8 mouse cellular contexts compared by ENCODE assay signal in the genomic region with DNA sequence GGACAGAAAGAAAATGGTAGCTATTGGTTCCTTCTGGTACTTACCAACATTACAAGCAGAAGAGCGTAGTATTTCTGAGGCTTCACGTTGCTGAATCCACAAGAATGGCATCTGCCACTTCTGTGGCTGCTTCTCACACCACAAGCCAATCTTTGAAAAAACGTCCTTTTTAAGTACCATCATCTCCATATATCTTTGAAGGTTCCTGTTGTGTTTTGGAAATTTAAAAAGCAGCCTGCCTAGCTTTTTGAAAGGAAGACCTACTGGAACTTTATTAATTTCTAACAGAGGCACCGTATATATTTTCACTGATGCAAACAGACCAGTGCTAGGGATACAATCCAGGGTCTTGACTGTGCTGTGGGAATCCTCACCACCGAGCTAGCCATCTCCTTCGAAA. TPM values are rescaled to one million over a fixed set of nuclear protein-coding genes. Genes with fewer than 3 reads are reported as not detected.
DNase-seq lines count a peak whose midpoint lies in the region; ATAC-seq and TF ChIP-seq lines count a peak whose summit lies in the region.

No protein-coding gene starts in this region.

- peaks cover 22% of the 10 kb centered on the region for H3K4me1 ChIP-seq in heart, embryonic 12.5 days (replicated peaks)
- peaks cover 34% of the 10 kb centered on the region for H3K4me1 ChIP-seq in G1E (ENCODE audit: insufficient read depth, low read depth, low read length)
- no peaks in the 10 kb centered on the region for H3K4me1 ChIP-seq in hindbrain, embryonic 11.5 days (replicated peaks; ENCODE audit: control insufficient read depth, insufficient read depth, low read length)
- peaks cover 28% of the 10 kb centered on the region for H3K4me1 ChIP-seq in midbrain, embryonic 12.5 days

- H3K9me3 ChIP-seq in heart, embryonic 12.5 days (replicated peaks), result no peaks in the 10 kb centered on the region
- H3K9me3 ChIP-seq in G1E (replicated peaks), result no peaks in the 10 kb centered on the region
- H3K9me3 ChIP-seq in hindbrain, embryonic 11.5 days (ENCODE audit: control insufficient read depth, low read length), result no peaks in the 10 kb centered on the region
- H3K9me3 ChIP-seq in midbrain, embryonic 12.5 days, result no peaks in the 10 kb centered on the region

- peak overlapping the region; percentile 80 for H3K4me3 ChIP-seq in heart, embryonic 12.5 days
- H3K4me3 ChIP-seq in G1E (ENCODE audit: low read depth, low read length), result peak overlapping the region; percentile 88
- peak overlapping the region; percentile 53 for H3K4me3 ChIP-seq in hindbrain, embryonic 11.5 days (ENCODE audit: low read depth, low read length)
- peak overlapping the region; percentile 62 for H3K4me3 ChIP-seq in midbrain, embryonic 12.5 days

- peak overlapping the region; percentile 91 for H3K9ac ChIP-seq in heart, embryonic 12.5 days
- H3K9ac ChIP-seq in hindbrain, embryonic 11.5 days (ENCODE audit: low read depth, low read length), result peak overlapping the region; percentile 92
- H3K9ac ChIP-seq in midbrain, embryonic 12.5 days (replicated peaks), result peak overlapping the region; percentile 84

- no peak for DNase-seq in heart, adult 18-20 months
- DNase-seq in G1E (ENCODE audit: low spot score), result no peak
- no peak for DNase-seq in hindbrain, embryonic 11.5 days (ENCODE audit: low spot score)
- DNase-seq in gastrocnemius, adult 8-10 months (ENCODE audit: low spot score in 2 of 2), result no peak
- DNase-seq in ovary, adult 18-20 months (ENCODE audit: low spot score), result no peak
- no peak for DNase-seq in gastrocnemius, postnatal 25 days

- no peak for TF ChIP-seq CTCF in G1E (IDR thresholded peaks at IDR 0.05; ENCODE audit: low read depth, low read length)

- no peak for ATAC-seq in heart, embryonic 12.5 days (ENCODE audit: insufficient number of reproducible peaks, low FRiP score)
- no peak for ATAC-seq in G1E (ENCODE audit: extremely low read depth, insufficient number of reproducible peaks, low FRiP score, poor library complexity, severe bottlenecking)
- no peak for ATAC-seq in hindbrain, embryonic 11.5 days (ENCODE audit: low FRiP score)
- ATAC-seq in midbrain, embryonic 12.5 days (ENCODE audit: low FRiP score, low read depth), result no peak

- no peak overlapping the region for H3K27ac ChIP-seq in heart, embryonic 12.5 days (ENCODE audit: poor library complexity, severe bottlenecking)
- H3K27ac ChIP-seq in hindbrain, embryonic 11.5 days (ENCODE audit: low read depth, low read length), result no peak overlapping the region
- no peak overlapping the region for H3K27ac ChIP-seq in midbrain, embryonic 12.5 days (replicated peaks)

- H3K27me3 ChIP-seq in heart, embryonic 12.5 days (replicated peaks), result no peaks in the 10 kb centered on the region
- peaks cover 8% of the 10 kb centered on the region; the same call in 1 of the 2 replicates for H3K27me3 ChIP-seq in G1E (ENCODE audit: insufficient read depth, low read length)
- no peaks in the 10 kb centered on the region for H3K27me3 ChIP-seq in hindbrain, embryonic 11.5 days (ENCODE audit: control insufficient read depth, insufficient read depth, low read length)
- H3K27me3 ChIP-seq in midbrain, embryonic 12.5 days, result no peaks in the 10 kb centered on the region

- 46% methylated on average over 6 of the region's 6 CpGs for WGBS in heart, embryonic 12.5 days
- 51% methylated on average over 6 of the region's 6 CpGs for WGBS in hindbrain, embryonic 11.5 days
- WGBS in midbrain, embryonic 12.5 days, result 41% methylated on average over 6 of the region's 6 CpGs

- peaks cover 21% of the 10 kb centered on the region for H3K36me3 ChIP-seq in heart, embryonic 12.5 days
- peaks cover 32% of the 10 kb centered on the region for H3K36me3 ChIP-seq in G1E (replicated peaks)
- H3K36me3 ChIP-seq in hindbrain, embryonic 11.5 days (ENCODE audit: control insufficient read depth, insufficient read depth, low read length), result no peaks in the 10 kb centered on the region
- H3K36me3 ChIP-seq in midbrain, embryonic 12.5 days, result 0 out of 2 replicates have a peak, but pooled peaks cover 17% of the 10 kb centered on the region

- peak overlapping the region; percentile 97 for H3K4me2 ChIP-seq in heart, embryonic 12.5 days
- H3K4me2 ChIP-seq in hindbrain, embryonic 11.5 days (replicated peaks; ENCODE audit: low read depth, low read length), result peak overlapping the region; percentile 57
- peak overlapping the region; percentile 65 for H3K4me2 ChIP-seq in midbrain, embryonic 12.5 days (replicated peaks)

RNA-seq across cellular contexts. Expression of a gene that starts 1.4 kb away (rescaled TPM):
- 6.6 and 9.4 TPM in 2 replicates for polyA plus RNA-seq in heart, embryonic 12.5 days (2016; fragmentation: Nextera tagmentation; extraction: Ambion mirVana)
- 10 to 100 TPM; 22.0 to 23.3 TPM for total RNA-seq in heart, adult 18-20 months (2021)
- total RNA-seq in G1E (2014; fragmentation: Nextera tagmentation) (3.4 and 4.4 TPM in 2 replicates), G1E (2017) (1.1 and 1.6 TPM in 2 replicates)
- polyA plus RNA-seq in G1E (2012), result 0.01 and 0.08 TPM in 2 replicates
- polyA plus RNA-seq in hindbrain, embryonic 11.5 days (2014; fragmentation: Nextera tagmentation; extraction: Ambion mirVana), result 24.0 and 24.5 TPM in 2 replicates
- polyA plus RNA-seq in midbrain, embryonic 12.5 days (2016; fragmentation: Nextera tagmentation; extraction: Ambion mirVana), result 19.8 and 20.3 TPM in 2 replicates
- 10 to 100 TPM in 1 of 4 experiments, 1 to 10 TPM in 3; 2.9 to 12.1 (median 5.6) TPM for total RNA-seq in gastrocnemius, adult 8-10 months (2022)
- 10 to 100 TPM in 1 of 2 experiments, 1 to 10 TPM in 1; 6.7 to 12.7 TPM for total RNA-seq in gastrocnemius, postnatal 25 days (2021)
